Mouse (Mus musculus) heart, postnatal 0 days (tissue): Measurements from ENCODE around the gene Plekha3. TPM values are rescaled to one million over a fixed set of nuclear protein-coding genes. Genes with fewer than 3 reads are reported as not detected.

ENCODE experiments used
- ATAC-seq: fragments of 200-750 bp; cut with Nextera tagmentation; 2 replicates; pipeline ENCODE4 v1.8.0; 2017; ENCODE audit warnings: low read depth, moderate number of reproducible peaks, moderate library complexity; ENCODE audit not compliant: insufficient read depth
- DNase-seq: peaks from one replicate; pipeline ENCODE4 v3.0.0-alpha.2; 2016; ENCODE audit warnings: low spot score
- H3K27ac ChIP-seq: fragments of 300-500 bp; sonication (generic); 2 replicates; pipeline ENCODE4 v1.5.1; 2014; ENCODE audit warnings: low read depth, mild to moderate bottlenecking
- H3K27me3 ChIP-seq: fragments of 300-500 bp; sonication (generic); 2 replicates; pipeline ENCODE4 v1.6.1; 2014; ENCODE audit warnings: low read length, mixed read lengths; ENCODE audit not compliant: control insufficient read depth, insufficient read depth
- H3K36me3 ChIP-seq: fragments of 300-500 bp; sonication (generic); replicated peaks from 2 replicates; pipeline ENCODE4 v1.6.1; 2014; ENCODE audit warnings: low read length, mixed read lengths; ENCODE audit not compliant: control insufficient read depth, insufficient read depth
- H3K4me1 ChIP-seq: fragments of 300-500 bp; sonication (generic); 2 replicates; pipeline ENCODE4 v1.6.1; 2014; ENCODE audit warnings: antibody characterized with exemption; ENCODE audit not compliant: control insufficient read depth, insufficient read depth
- H3K4me2 ChIP-seq: fragments of 300-500 bp; sonication (generic); 2 replicates; pipeline ENCODE4 v1.6.1; 2014; ENCODE audit warnings: low read depth, mild to moderate bottlenecking, low read length, moderate library complexity
- H3K4me3 ChIP-seq: fragments of 300-500 bp; sonication (generic); 2 replicates; pipeline ENCODE4 v1.5.1; 2014; ENCODE audit warnings: low read depth, low read length
- H3K9ac ChIP-seq: fragments of 300-500 bp; sonication (generic); replicated peaks from 2 replicates; pipeline ENCODE4 v1.6.1; 2014; ENCODE audit warnings: low read depth, low read length, mixed read lengths
- H3K9me3 ChIP-seq: fragments of 300-500 bp; sonication (generic); replicated peaks from 2 replicates; pipeline ENCODE4 v1.6.1; 2016; ENCODE audit warnings: low read length; ENCODE audit not compliant: control insufficient read depth
- CTCF ChIP-seq: IDR thresholded peaks from 2 replicates; pipeline ENCODE4 v1.5.1; 2016; ENCODE audit warnings: antibody characterized with exemption, control low read depth, low read depth
- EP300 ChIP-seq: IDR thresholded peaks from 2 replicates; pipeline ENCODE4 v1.6.1; 2016; ENCODE audit warnings: antibody characterized with exemption, low read depth
- WGBS: fragments of 180-500 bp; shearing (Covaris S2); extraction: QIAGEN DNeasy Blood & Tissue Kit; methylation state at CpG from one replicate; pipeline ENCODE4 v1.1.7; 2014; 5-methylcytosine and 5-hydroxymethylcytosine counted together
- polyA plus RNA-seq: library from polyadenylated mRNA; unstranded; fragments of >200 nt; fragmentation: Nextera tagmentation; extraction: Ambion mirVana; gene quantifications from 2 replicates; pipeline ENCODE4 v1.2.1, GENCODE M21; 2015
- total RNA-seq: library from RNA; depleted of rRNA; stranded (reverse); fragments of >200 nt; gene quantifications from 2 replicates; pipeline ENCODE4 v1.2.3, GENCODE M21; 2014; ENCODE audit warnings: low replicate concordance

Gene Plekha3
- total and polyA plus RNA-seq, 2 experiments from 2014 or later, result 6.4 to 8.1 TPM

GRCm38 (mm10) chr2:76672134-76672745 lies 2.8 kb upstream of the Plekha3 start:
- H3K27me3 ChIP-seq, result no peaks in the 10 kb centered on the region
- TF ChIP-seq EP300 (no peak), CTCF (no peak)
- peak overlapping the region; percentile 60 for H3K9ac ChIP-seq
- H3K27ac ChIP-seq, result peak overlapping the region; percentile 82
- H3K36me3 ChIP-seq, result no peaks in the 10 kb centered on the region
- DNase-seq, result no peak
- H3K4me3 ChIP-seq, result peak overlapping the region; percentile 52
- H3K4me1 ChIP-seq, result peaks cover 13% of the 10 kb centered on the region; the same call in 1 of the 2 replicates
- ATAC-seq, result no peak
- peak overlapping the region; percentile 70 for H3K4me2 ChIP-seq
- H3K9me3 ChIP-seq, result no peaks in the 10 kb centered on the region
- 20% methylated on average over 9 of the region's 9 CpGs for WGBS

GRCm38 (mm10) chr2:76672966-76673392 lies 2.1 kb upstream of the Plekha3 start, which contains the start of gene Fkbp7:
TSS of gene Fkbp7 (minus strand) at chr2:76673116.
- ATAC-seq (peak; percentile 92), DNase-seq (peak; percentile 89)
- Histone ChIP-seq H3K4me3 (peak within 1 kb of the TSS; percentile 52), H3K27me3 (no peaks in the 10 kb centered on the region), H3K4me1 (peaks cover 13% of the 10 kb centered on the region; the same call in 1 of the 2 replicates), H3K36me3 (no peaks in the 10 kb centered on the region), H3K9me3 (no peaks in the 10 kb centered on the region), H3K27ac (peak within 1 kb of the TSS; percentile 82), H3K4me2 (peak within 1 kb of the TSS; percentile 70), H3K9ac (peak within 1 kb of the TSS; percentile 60)
- WGBS, result under 1% methylated on average over 17 of the region's 17 CpGs
- TF ChIP-seq CTCF (no peak), EP300 (no peak)

DNA sequence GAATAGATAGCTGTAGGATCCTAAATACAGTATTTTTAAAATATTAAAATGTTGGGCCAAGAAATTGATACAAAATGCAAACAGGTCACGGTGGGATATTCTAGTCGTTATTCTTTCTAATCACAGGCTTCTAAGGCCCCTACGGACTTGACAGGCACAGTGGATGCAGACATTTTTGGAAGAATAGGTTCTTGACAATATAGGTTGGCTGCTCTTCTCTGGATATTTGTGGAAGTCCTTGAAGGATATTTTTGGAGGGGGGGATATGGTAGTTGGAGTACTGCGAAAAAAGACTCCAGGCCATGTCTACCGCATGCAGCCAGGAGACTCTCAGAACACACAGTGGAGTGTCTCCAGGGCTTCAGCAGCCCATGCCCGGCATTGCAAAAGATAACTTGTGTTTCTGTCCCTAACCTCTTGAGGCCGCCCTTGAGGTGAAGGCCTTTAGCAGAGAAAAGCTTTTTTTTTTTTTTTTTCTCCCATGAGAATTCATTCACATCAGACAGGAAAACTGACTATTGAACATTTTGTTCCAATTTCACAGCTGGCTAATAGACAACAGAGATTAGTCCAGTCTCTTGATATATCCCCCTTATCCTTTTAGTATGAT lies 1.5 kb upstream of the Plekha3 start:
- no peak for DNase-seq
- Histone ChIP-seq H3K27me3 (no peaks in the 10 kb centered on the region), H3K36me3 (0 out of 2 replicates have a peak, but pooled peaks cover 5% of the 10 kb centered on the region), H3K9me3 (no peaks in the 10 kb centered on the region), H3K27ac (peak overlapping the region; percentile 82), H3K4me3 (peak overlapping the region; percentile 52), H3K4me2 (peak overlapping the region; percentile 70), H3K9ac (no peak overlapping the region), H3K4me1 (peaks cover 13% of the 10 kb centered on the region; the same call in 1 of the 2 replicates)
- TF ChIP-seq EP300 (no peak), CTCF (peak; percentile 38)
- ATAC-seq, result no peak
- 28% methylated on average over 7 of the region's 7 CpGs for WGBS

DNA sequence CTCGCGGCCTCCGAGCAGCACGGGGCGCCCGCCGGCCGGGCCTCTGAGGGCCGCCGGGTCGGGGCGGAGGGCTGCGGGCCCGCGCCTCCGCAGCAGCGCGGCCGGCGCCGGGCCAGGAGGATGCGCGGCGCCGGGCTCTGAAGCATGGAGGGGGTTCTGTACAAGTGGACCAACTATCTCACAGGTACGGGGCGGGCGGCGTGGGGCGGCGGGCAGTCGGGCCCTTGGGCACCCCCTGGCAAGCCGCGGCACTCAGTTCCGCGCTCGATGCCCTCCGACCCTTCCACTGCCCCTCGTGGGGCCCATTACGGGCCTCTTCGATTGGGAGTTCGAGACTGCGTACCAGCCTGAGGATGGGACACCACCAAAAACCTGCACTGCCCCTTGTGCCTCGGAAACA lies 370 bp downstream of the Plekha3 start:
- DNase-seq, result no peak

DNA sequence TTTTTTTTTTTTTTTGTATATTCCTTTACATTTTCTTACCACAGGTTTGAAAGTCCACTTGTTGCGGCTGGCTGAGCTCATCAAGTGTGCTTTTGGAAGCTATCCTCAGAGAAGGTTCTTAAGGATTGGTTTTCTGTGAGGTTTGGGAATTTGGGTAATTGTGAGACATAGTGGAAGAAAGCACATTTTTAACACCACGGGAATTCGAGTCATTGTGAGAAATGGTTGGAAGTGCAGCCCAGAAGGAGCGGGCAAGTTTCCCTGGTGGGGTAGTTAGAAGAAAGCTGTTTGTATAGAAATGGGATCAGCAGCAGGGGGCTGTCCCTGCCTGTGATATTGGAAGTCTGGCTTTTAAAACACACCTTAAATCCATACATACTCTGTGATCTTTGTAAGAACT lies 868 bp downstream of the Plekha3 start:
- ATAC-seq (no peak), DNase-seq (no peak)
- Histone ChIP-seq H3K4me2 (peak overlapping the region; percentile 78), H3K27ac (no peak overlapping the region), H3K4me3 (peak overlapping the region; percentile 77), H3K9me3 (no peaks in the 10 kb centered on the region), H3K9ac (peak overlapping the region; percentile 93), H3K4me1 (peaks cover 13% of the 10 kb centered on the region; the same call in 1 of the 2 replicates), H3K36me3 (peaks cover 16% of the 10 kb centered on the region; the same call in 1 of the 2 replicates), H3K27me3 (no peaks in the 10 kb centered on the region)
- 20% methylated on average over 4 of the region's 4 CpGs for WGBS
- TF ChIP-seq EP300 (no peak), CTCF (no peak)

More for the DNA sequence above, 370 bp downstream of the Plekha3 start:
- Histone ChIP-seq H3K27ac (peak overlapping the region; percentile 85), H3K9ac (peak overlapping the region; percentile 93), H3K4me2 (peak overlapping the region; percentile 78), H3K36me3 (peaks cover 11% of the 10 kb centered on the region; the same call in 1 of the 2 replicates), H3K27me3 (no peaks in the 10 kb centered on the region), H3K4me3 (peak overlapping the region; percentile 77), H3K9me3 (no peaks in the 10 kb centered on the region), H3K4me1 (peaks cover 13% of the 10 kb centered on the region; the same call in 1 of the 2 replicates)
- TF ChIP-seq EP300, result no peak
- peak; percentile 18; the same call in 1 of the 2 replicates for ATAC-seq
- WGBS, result 1% methylated on average over 21 of the region's 44 CpGs
